Mouse (Mus musculus): ENCODE measurements at regions not wholly inside any gene's neighbourhood (a gene's known extent, or its start where the extent isn't known, plus 50 kb on each side); places are given as distances from the start of the nearest gene placed in this dataset.

DNA sequence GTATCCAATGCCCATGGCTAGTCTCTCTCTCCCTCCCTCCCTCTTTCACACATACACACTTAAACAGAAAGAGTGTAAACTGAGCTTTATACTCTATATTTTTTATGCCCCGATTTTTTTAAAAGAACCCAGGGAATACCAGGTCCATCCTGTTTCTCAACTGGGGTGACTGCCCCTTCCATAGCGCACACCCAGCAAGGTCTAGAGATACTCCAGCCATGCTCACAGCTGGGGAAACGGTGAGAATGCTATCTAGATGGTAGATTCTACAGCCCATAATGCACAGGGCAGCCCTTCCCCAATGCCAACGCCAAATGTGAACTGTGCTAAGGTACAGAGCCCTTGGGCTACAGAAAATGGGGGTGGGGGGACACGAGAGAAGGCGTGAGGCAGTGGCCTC lies 51.2 kb upstream of the Tln2 start:
- H3K9me3 ChIP-seq (replicated peaks) = no peaks in the 10 kb centered on the region
- no peak overlapping the region for H3K4me3 ChIP-seq
- H3K27ac ChIP-seq (ENCODE audit: poor library complexity, severe bottlenecking) = no peak overlapping the region
- H3K9ac ChIP-seq = no peak overlapping the region
- H3K27me3 ChIP-seq (replicated peaks) = no peaks in the 10 kb centered on the region
- 83% methylated on average over 6 of the region's 6 CpGs for WGBS
- peaks cover 28% of the 10 kb centered on the region for H3K4me1 ChIP-seq (replicated peaks)
- no peak overlapping the region for H3K4me2 ChIP-seq
- H3K36me3 ChIP-seq = no peaks in the 10 kb centered on the region
- ATAC-seq (ENCODE audit: insufficient number of reproducible peaks, low FRiP score) = no peak

DNA sequence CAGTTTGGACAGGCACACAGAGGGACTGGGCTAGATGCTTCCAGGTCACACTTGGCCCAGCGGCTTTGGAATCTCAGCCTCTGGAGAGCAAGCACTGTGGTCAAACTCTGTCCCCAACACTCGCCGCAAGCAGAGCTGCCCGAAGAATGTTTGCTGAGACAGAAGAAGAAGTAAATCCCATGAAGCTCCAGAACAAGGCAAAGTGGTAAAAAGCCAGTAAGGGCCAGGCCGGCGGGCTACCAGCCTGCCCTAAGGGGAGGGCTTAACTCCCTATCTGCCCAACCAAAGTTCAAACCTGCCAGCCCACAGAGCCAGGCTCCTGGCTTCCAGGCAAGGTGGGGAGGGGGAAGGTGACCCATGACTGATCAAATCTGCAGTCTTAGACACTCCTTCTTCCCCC lies 52.2 kb upstream of the Tln2 start:
- Histone ChIP-seq H3K9ac (no peak overlapping the region), H3K27ac (ENCODE audit: poor library complexity, severe bottlenecking) (no peak overlapping the region), H3K9me3 (replicated peaks) (no peaks in the 10 kb centered on the region), H3K4me3 (no peak overlapping the region), H3K4me1 (replicated peaks) (peaks cover 29% of the 10 kb centered on the region), H3K27me3 (replicated peaks) (no peaks in the 10 kb centered on the region), H3K36me3 (no peaks in the 10 kb centered on the region), H3K4me2 (no peak overlapping the region)
- ATAC-seq (ENCODE audit: insufficient number of reproducible peaks, low FRiP score) = no peak
- WGBS = 79% methylated on average over 6 of the region's 6 CpGs

DNA sequence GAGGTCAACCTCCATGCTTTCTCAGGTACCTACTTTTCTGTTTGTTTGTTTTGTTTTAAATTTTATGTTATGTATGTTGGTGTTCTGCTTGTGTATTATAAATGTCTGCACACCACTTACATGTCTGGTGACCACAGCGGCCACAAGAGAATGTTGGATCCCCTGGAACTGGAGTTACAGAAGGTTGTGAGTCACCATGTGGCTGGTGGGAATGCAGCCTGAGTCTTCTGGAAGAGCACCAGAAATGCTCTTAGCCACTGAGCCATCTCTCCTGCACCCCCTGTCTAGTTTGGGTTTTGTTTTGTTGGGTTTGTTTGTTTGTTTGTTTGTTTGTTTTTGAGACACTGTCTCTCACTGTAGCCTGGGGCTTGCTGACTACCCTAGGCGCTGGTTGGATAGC lies 52.6 kb upstream of the Tln2 start:
- Histone ChIP-seq H3K4me3 (no peak overlapping the region), H3K27me3 (replicated peaks) (no peaks in the 10 kb centered on the region), H3K36me3 (no peaks in the 10 kb centered on the region), H3K4me1 (replicated peaks) (peaks cover 33% of the 10 kb centered on the region), H3K27ac (ENCODE audit: poor library complexity, severe bottlenecking) (no peak overlapping the region), H3K9me3 (replicated peaks) (no peaks in the 10 kb centered on the region), H3K4me2 (no peak overlapping the region), H3K9ac (no peak overlapping the region)
- ATAC-seq (ENCODE audit: insufficient number of reproducible peaks, low FRiP score) = no peak
- WGBS = 89% methylated on average over 2 of the region's 2 CpGs

DNA sequence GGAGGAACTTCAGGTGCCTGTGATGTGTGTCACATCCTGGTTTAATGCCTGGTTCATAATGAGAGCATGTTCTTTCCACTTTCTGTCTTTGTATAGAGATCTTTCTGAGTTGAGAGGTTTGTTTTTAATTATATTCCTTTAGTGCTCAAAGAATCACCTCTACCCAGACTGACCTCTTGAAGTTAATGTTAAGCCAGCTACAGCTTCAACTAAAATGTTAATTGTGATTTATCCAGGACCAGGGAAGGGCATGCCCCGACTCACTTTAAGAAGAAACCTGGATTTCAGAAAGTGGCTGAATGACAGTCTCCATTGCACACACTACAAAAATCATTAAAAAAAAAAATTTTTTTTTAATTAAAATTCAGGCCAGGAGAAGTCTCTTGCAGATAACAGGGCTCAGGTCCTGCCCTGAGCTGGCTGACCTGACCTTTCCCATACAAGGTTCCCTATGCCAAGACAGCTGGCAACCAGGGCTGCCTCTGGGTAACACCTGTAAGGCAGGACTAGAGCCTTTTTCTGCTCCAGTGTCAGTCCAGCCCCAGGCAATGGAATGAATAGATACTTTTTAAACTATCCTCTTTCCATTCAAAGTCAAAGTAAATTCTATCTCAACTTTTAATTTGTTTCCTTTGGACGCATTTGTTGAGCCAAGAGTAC lies 54.7 kb upstream of the Tln2 start:
- ATAC-seq (ENCODE audit: insufficient number of reproducible peaks, low FRiP score) = no peak
- H3K36me3 ChIP-seq = no peaks in the 10 kb centered on the region
- H3K27ac ChIP-seq (ENCODE audit: poor library complexity, severe bottlenecking) = no peak overlapping the region
- no peaks in the 10 kb centered on the region for H3K9me3 ChIP-seq (replicated peaks)
- no peak overlapping the region for H3K4me3 ChIP-seq
- peaks cover 33% of the 10 kb centered on the region for H3K4me1 ChIP-seq (replicated peaks)
- no peak overlapping the region for H3K9ac ChIP-seq
- H3K4me2 ChIP-seq = no peak overlapping the region
- 75% methylated on average over 2 of the region's 2 CpGs for WGBS
- H3K27me3 ChIP-seq (replicated peaks) = no peaks in the 10 kb centered on the region

DNA sequence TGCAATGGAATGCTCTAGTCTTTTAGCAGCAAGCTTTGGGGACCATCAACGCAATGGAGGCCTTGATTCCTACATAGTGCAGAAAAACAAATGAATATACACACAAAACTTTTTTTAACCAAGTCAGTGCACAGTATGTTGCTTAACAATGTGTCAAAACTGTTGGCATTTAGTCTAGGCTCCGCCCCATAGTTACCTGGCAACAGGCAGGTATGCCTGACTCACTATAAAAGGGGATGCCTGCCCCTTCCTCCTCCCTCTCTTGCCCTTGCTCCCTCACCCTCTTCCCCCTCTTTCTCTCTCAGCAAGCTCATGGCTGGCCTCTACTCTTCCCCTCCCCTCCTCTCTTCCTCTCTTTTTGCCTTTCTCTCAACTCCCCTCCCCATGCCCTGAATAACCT lies 56.7 kb upstream of the Tln2 start:
- ATAC-seq (ENCODE audit: insufficient number of reproducible peaks, low FRiP score) = no peak
- WGBS = 82% methylated on average over 2 of the region's 2 CpGs
- no peaks in the 10 kb centered on the region for H3K27me3 ChIP-seq (replicated peaks)
- no peak overlapping the region for H3K4me3 ChIP-seq
- H3K36me3 ChIP-seq = no peaks in the 10 kb centered on the region
- no peak overlapping the region for H3K9ac ChIP-seq
- H3K4me1 ChIP-seq (replicated peaks) = peaks cover 33% of the 10 kb centered on the region
- H3K27ac ChIP-seq (ENCODE audit: poor library complexity, severe bottlenecking) = no peak overlapping the region
- H3K9me3 ChIP-seq (replicated peaks) = no peaks in the 10 kb centered on the region
- H3K4me2 ChIP-seq = no peak overlapping the region

DNA sequence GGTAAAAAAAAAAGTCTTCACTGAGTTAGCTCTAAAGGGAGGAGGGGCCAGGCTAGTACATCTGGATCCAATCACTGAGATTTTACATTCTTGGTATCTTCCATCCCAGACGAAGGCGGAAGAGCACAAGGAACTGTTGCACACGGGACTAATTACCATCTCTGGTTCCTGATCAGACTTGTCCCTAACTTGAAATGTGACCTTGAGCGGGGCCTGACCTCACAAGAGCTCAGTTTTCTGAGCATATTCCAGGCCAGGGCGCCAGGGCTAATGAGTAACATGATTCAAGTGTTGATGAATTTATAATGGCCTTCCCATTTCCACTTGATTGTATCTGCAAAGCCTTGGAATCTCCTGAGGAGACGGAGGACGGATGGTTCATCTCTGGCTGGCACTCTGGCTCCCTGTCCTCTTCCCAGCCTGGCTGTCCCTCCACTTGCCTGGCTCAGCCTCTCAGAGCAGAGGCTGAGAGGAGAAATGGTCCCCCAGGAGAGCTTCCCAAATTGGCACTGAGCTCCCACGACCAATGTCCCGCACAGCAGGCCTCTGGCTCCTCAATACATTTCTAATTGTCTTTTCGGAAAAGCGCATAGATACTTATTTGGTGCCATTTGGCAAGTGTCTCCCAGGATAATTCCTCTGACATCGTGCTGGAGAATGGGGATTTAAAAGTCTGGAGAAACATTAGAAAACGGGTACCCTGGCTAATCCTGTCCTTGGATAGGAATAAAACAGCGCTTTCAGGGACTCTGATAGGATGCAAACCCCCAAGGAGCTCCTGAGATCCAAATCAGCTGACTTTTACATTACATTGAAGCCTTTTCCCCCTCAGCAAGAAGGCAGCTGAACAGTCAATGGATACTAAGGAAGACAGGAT lies 58.1 kb upstream of the Tln2 start:
- no peaks in the 10 kb centered on the region for H3K9me3 ChIP-seq (replicated peaks)
- H3K9ac ChIP-seq = no peak overlapping the region
- no peak for ATAC-seq (ENCODE audit: insufficient number of reproducible peaks, low FRiP score)
- H3K4me3 ChIP-seq = no peak overlapping the region
- H3K4me2 ChIP-seq = no peak overlapping the region
- H3K36me3 ChIP-seq = no peaks in the 10 kb centered on the region
- no peaks in the 10 kb centered on the region for H3K27me3 ChIP-seq (replicated peaks)
- H3K27ac ChIP-seq (ENCODE audit: poor library complexity, severe bottlenecking) = no peak overlapping the region
- peaks cover 33% of the 10 kb centered on the region for H3K4me1 ChIP-seq (replicated peaks)
- WGBS = 50% methylated on average over 14 of the region's 14 CpGs

DNA sequence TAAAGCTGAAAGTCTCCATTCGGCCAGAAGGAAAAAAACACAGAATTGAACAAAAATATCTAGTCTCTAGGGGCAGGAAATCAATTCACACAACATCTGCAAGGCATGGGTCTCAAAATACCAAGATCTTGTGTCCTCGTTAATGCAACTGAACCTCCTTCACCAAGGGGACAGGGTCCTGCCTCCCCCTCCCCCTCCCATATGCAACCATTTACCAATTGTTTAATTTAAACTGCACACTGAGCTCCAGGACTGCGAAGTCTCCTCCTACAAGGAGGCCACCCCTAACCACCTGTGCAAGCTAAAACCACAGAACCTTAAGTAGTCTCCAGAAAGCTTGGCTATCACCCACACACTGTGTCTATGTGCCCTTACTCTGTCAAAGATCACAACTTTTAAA lies 61.4 kb upstream of the Tln2 start:
- WGBS = 74% methylated on average over 3 of the region's 3 CpGs
- Histone ChIP-seq H3K4me1 (replicated peaks) (peaks cover 30% of the 10 kb centered on the region), H3K9me3 (replicated peaks) (no peaks in the 10 kb centered on the region), H3K27me3 (replicated peaks) (peaks cover 19% of the 10 kb centered on the region), H3K27ac (ENCODE audit: poor library complexity, severe bottlenecking) (no peak overlapping the region), H3K4me2 (no peak overlapping the region), H3K9ac (no peak overlapping the region), H3K36me3 (no peaks in the 10 kb centered on the region), H3K4me3 (no peak overlapping the region)
- no peak for ATAC-seq (ENCODE audit: insufficient number of reproducible peaks, low FRiP score)

DNA sequence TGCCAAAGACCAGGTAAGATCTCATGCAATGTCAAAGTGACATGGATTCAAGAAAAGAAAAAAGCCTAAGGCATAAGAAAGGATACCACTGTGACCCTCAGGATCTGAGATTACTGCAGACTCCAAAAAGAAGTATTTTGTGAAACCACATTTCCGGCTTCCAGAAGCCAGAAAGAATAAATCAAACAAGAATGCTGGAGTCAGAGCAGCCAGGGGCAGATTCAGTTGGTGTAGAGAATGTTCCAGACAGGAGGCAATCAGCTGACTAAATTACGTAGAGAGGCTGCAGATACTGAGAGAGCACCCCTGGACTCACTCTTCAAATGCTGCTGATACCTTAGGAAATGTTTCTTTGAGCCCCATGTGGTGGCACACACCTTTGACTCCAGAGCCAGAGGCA lies 67.7 kb upstream of the Tln2 start:
- Histone ChIP-seq H3K36me3 (no peaks in the 10 kb centered on the region), H3K27me3 (replicated peaks) (peaks cover 30% of the 10 kb centered on the region), H3K4me3 (no peak overlapping the region), H3K9ac (no peak overlapping the region), H3K4me2 (no peak overlapping the region), H3K9me3 (replicated peaks) (no peaks in the 10 kb centered on the region), H3K4me1 (replicated peaks) (peaks cover 42% of the 10 kb centered on the region), H3K27ac (ENCODE audit: poor library complexity, severe bottlenecking) (no peak overlapping the region)
- no peak for ATAC-seq (ENCODE audit: insufficient number of reproducible peaks, low FRiP score)
- WGBS = 70% methylated on average over 2 of the region's 2 CpGs

DNA sequence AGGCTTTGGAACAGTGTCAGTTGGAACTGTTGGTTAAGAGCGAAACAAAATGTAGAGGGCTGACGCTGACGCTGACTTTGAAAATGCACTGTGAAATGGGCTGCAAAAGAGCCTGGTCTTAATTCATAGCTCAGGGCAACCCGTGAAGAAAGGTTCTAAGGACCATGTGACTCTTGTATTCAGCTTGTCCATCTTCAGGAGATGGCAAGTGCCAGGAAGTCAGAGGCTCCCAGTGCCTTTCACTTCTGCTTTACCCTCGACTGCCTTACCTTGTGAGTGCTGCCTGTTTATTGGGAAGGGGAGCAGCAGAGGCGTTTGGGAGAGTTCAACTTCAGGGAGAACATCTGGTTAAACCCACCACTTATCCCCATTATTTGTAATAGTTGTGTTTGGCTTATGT lies 70.1 kb upstream of the Tln2 start:
- 7% methylated on average over 6 of the region's 6 CpGs for WGBS
- Histone ChIP-seq H3K9ac (no peak overlapping the region; the same call in 1 of the 2 replicates), H3K27me3 (replicated peaks) (peaks cover 15% of the 10 kb centered on the region), H3K27ac (ENCODE audit: poor library complexity, severe bottlenecking) (no peak overlapping the region), H3K4me3 (peak overlapping the region; percentile 5), H3K36me3 (no peaks in the 10 kb centered on the region), H3K4me1 (replicated peaks) (peaks cover 42% of the 10 kb centered on the region), H3K4me2 (peak overlapping the region; percentile 59), H3K9me3 (replicated peaks) (no peaks in the 10 kb centered on the region)
- no peak for ATAC-seq (ENCODE audit: insufficient number of reproducible peaks, low FRiP score)

DNA sequence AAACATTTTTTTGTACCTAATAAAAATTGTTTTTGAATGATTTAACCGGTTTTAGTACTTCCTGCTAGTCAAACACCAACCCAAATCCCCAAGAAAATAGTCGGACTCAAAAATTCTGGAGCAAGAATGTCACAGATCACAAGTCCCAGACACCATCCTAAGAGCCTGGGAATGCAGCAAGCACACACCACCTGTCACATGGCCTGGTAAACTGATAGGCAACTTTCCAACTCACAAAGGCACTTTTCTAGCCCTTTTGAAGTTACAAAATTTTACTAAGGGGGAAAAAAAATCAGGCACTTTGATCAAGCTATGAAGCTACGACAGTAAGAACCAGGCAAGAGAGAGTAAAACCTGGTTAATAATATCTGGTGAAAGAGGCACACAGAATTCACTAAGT lies 70.7 kb upstream of the Tln2 start:
- Histone ChIP-seq H3K9me3 (replicated peaks) (no peaks in the 10 kb centered on the region), H3K27me3 (replicated peaks) (peaks cover 11% of the 10 kb centered on the region), H3K9ac (no peak overlapping the region), H3K4me1 (replicated peaks) (peaks cover 42% of the 10 kb centered on the region), H3K4me3 (no peak overlapping the region), H3K36me3 (no peaks in the 10 kb centered on the region), H3K4me2 (no peak overlapping the region), H3K27ac (ENCODE audit: poor library complexity, severe bottlenecking) (no peak overlapping the region)
- WGBS = 41% methylated on average over 3 of the region's 3 CpGs
- no peak for ATAC-seq (ENCODE audit: insufficient number of reproducible peaks, low FRiP score)

DNA sequence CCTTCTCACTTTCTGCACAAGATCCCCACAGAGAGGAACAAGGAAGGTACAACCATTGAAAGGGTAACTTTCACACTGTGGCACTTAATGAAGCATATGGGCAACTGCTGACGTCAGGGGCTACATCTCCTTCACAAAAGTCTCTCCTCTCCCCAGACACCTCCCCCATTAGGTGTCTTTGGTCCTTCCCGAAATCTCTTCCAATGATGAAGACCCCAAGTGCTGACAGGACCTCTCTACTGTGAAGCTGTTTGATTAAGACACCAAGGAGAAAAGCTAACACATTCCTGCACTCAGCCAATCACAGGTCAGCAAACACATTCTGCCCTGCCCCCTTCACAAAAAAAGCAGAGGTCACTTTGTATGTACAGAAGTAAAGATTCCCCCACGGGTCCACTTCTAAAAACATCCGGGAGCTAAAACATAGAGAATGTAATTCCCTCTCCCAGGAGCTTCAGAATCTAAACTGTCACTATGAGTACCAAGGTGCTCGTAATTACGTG lies 72.3 kb upstream of the Tln2 start:
- Histone ChIP-seq H3K27ac (ENCODE audit: poor library complexity, severe bottlenecking) (peak overlapping the region; percentile 75), H3K9me3 (replicated peaks) (no peaks in the 10 kb centered on the region), H3K4me1 (replicated peaks) (peaks cover 30% of the 10 kb centered on the region), H3K36me3 (no peaks in the 10 kb centered on the region), H3K4me3 (peak overlapping the region; percentile 75), H3K9ac (peak overlapping the region; percentile 88), H3K4me2 (peak overlapping the region; percentile 96), H3K27me3 (replicated peaks) (peaks cover 18% of the 10 kb centered on the region)
- no peak for ATAC-seq (ENCODE audit: insufficient number of reproducible peaks, low FRiP score)
- WGBS = 2% methylated on average over 6 of the region's 6 CpGs

Measured in heart, embryonic 12.5 days (tissue).